Mouse (Mus musculus) stomach, embryonic 14.5 days (tissue): Measurements from ENCODE around the gene Hsd17b1. TPM values are rescaled to one million over a fixed set of nuclear protein-coding genes. Genes with fewer than 3 reads are reported as not detected.

Source experiments
- ATAC-seq: fragments of 200-750 bp; cut with Nextera tagmentation; 2 replicates; pipeline ENCODE4 v1.8.0; 2017; ENCODE audit warnings: low read depth, moderate TSS enrichment; ENCODE audit not compliant: insufficient number of reproducible peaks, insufficient read depth, low FRiP score
- H3K27ac ChIP-seq: fragments of 300-500 bp; sonication (generic); 2 replicates; pipeline ENCODE4 v1.5.1; 2014; ENCODE audit warnings: mild to moderate bottlenecking, low read length, moderate library complexity, mixed read lengths
- H3K27me3 ChIP-seq: fragments of 300-500 bp; sonication (generic); 2 replicates; pipeline ENCODE4 v1.6.1; 2014; ENCODE audit warnings: low read length, control low read depth, mixed read lengths; ENCODE audit not compliant: control insufficient read depth, insufficient read depth
- H3K36me3 ChIP-seq: fragments of 300-500 bp; sonication (generic); 2 replicates; pipeline ENCODE4 v1.6.1; 2014; ENCODE audit warnings: mild to moderate bottlenecking, control low read depth, low read length, moderate library complexity, mixed read lengths; ENCODE audit not compliant: control insufficient read depth, insufficient read depth
- H3K4me1 ChIP-seq: fragments of 300-500 bp; sonication (generic); 2 replicates; pipeline ENCODE4 v1.6.1; 2014; ENCODE audit warnings: low read length, control low read depth, mixed read lengths; ENCODE audit not compliant: control insufficient read depth, insufficient read depth
- H3K4me2 ChIP-seq: fragments of 300-500 bp; sonication (generic); replicated peaks from 2 replicates; pipeline ENCODE4 v1.6.1; 2014; ENCODE audit warnings: low read depth, low read length, control low read depth
- H3K4me3 ChIP-seq: fragments of 300-500 bp; sonication (generic); 2 replicates; pipeline ENCODE4 v1.5.1; 2014; ENCODE audit warnings: low read depth, low read length, control low read depth
- H3K9ac ChIP-seq: fragments of 300-500 bp; sonication (generic); replicated peaks from 2 replicates; pipeline ENCODE4 v1.6.1; 2014; ENCODE audit warnings: low read depth, mild to moderate bottlenecking, control low read depth, low read length, moderate library complexity, mixed read lengths
- H3K9me3 ChIP-seq: fragments of 300-500 bp; sonication (generic); 2 replicates; pipeline ENCODE4 v1.6.1; 2016; ENCODE audit warnings: low read depth, low read length, control low read depth; ENCODE audit not compliant: control insufficient read depth
- WGBS: fragments of 180-500 bp; shearing (Covaris S2); extraction: QIAGEN DNeasy Blood & Tissue Kit; methylation state at CpG from one replicate; pipeline ENCODE4 v1.1.7; 2014; 5-methylcytosine and 5-hydroxymethylcytosine counted together
- polyA plus RNA-seq: library from polyadenylated mRNA; unstranded; fragments of >200 nt; fragmentation: Nextera tagmentation; extraction: Ambion mirVana; gene quantifications from 2 replicates; pipeline ENCODE4 v1.2.1, GENCODE M21; 2014

Gene Hsd17b1
- polyA plus RNA-seq, 1 experiment from 2014 or later = not detected

GRCm38 (mm10) chr11:101062971-101063675 lies 15.1 kb upstream of the Hsd17b1 start:
- ATAC-seq = peak; percentile 12; the same call in 1 of the 2 replicates
- Histone ChIP-seq H3K4me1 (peaks cover 52% of the 10 kb centered on the region), H3K27me3 (no peaks in the 10 kb centered on the region), H3K9me3 (no peaks in the 10 kb centered on the region), H3K36me3 (peaks cover 2% of the 10 kb centered on the region; the same call in 1 of the 2 replicates), H3K4me2 (0 out of 2 replicates have a peak overlapping the region, but pooled peaks have one; percentile 2), H3K9ac (no peak overlapping the region), H3K27ac (peak overlapping the region; percentile 86), H3K4me3 (no peak overlapping the region)
- WGBS = 53% methylated on average over 14 of the region's 14 CpGs

GRCm38 (mm10) chr11:101063676-101064327 lies 14.4 kb upstream of the Hsd17b1 start:
- 24% methylated on average over 12 of the region's 12 CpGs for WGBS
- H3K4me3 ChIP-seq = no peak overlapping the region
- no peak overlapping the region for H3K9ac ChIP-seq
- H3K27ac ChIP-seq = peak overlapping the region; percentile 86
- no peaks in the 10 kb centered on the region for H3K9me3 ChIP-seq
- peaks cover 47% of the 10 kb centered on the region for H3K4me1 ChIP-seq
- 0 out of 2 replicates have a peak overlapping the region, but pooled peaks have one; percentile 2 for H3K4me2 ChIP-seq
- H3K36me3 ChIP-seq = peaks cover 2% of the 10 kb centered on the region; the same call in 1 of the 2 replicates
- H3K27me3 ChIP-seq = no peaks in the 10 kb centered on the region
- ATAC-seq = peak; percentile 70

GRCm38 (mm10) chr11:101064462-101064861 lies 13.7 kb upstream of the Hsd17b1 start:
- peaks cover 42% of the 10 kb centered on the region for H3K4me1 ChIP-seq
- 71% methylated on average over 4 of the region's 4 CpGs for WGBS

GRCm38 (mm10) chr11:101065002-101065401 lies 13.2 kb upstream of the Hsd17b1 start:
- Histone ChIP-seq H3K27ac (no peak overlapping the region), H3K27me3 (no peaks in the 10 kb centered on the region), H3K4me3 (no peak overlapping the region), H3K4me2 (no peak overlapping the region), H3K4me1 (peaks cover 36% of the 10 kb centered on the region), H3K9ac (no peak overlapping the region), H3K36me3 (0 out of 2 replicates have a peak, but pooled peaks cover 2% of the 10 kb centered on the region), H3K9me3 (no peaks in the 10 kb centered on the region)
- ATAC-seq = no peak
- WGBS = 92% methylated on average over 9 of the region's 9 CpGs

More at GRCm38 (mm10) chr11:101064462-101064861, 13.7 kb upstream of the Hsd17b1 start:
- Histone ChIP-seq H3K4me3 (no peak overlapping the region), H3K4me2 (no peak overlapping the region), H3K27me3 (no peaks in the 10 kb centered on the region), H3K9ac (no peak overlapping the region), H3K9me3 (no peaks in the 10 kb centered on the region), H3K36me3 (0 out of 2 replicates have a peak, but pooled peaks cover 2% of the 10 kb centered on the region), H3K27ac (peak overlapping the region; percentile 86)
- no peak for ATAC-seq

- H3K4me3 ChIP-seq = no peak overlapping the region
- H3K9me3 ChIP-seq = no peaks in the 10 kb centered on the region
- ATAC-seq = no peak
- peak overlapping the region; percentile 69; the same call in 1 of the 2 replicates for H3K27ac ChIP-seq
- 17% methylated on average over 18 of the region's 18 CpGs for WGBS
- H3K9ac ChIP-seq = no peak overlapping the region
- peak overlapping the region; percentile 47 for H3K4me2 ChIP-seq
- 0 out of 2 replicates have a peak, but pooled peaks cover 2% of the 10 kb centered on the region for H3K36me3 ChIP-seq
- H3K27me3 ChIP-seq = no peaks in the 10 kb centered on the region
- H3K4me1 ChIP-seq = peaks cover 26% of the 10 kb centered on the region
Observed at GRCm38 (mm10) chr11:101066549-101067412, 11.4 kb upstream of the Hsd17b1 start.

GRCm38 (mm10) chr11:101069391-101070188 lies 8.6 kb upstream of the Hsd17b1 start, which contains the start of gene Naglu:
Naglu (plus strand) TSS chr11:101070012.
- Histone ChIP-seq H3K4me2 (peak within 1 kb of the TSS; percentile 70), H3K4me1 (peaks cover 5% of the 10 kb centered on the region; the same call in 1 of the 2 replicates), H3K36me3 (no peaks in the 10 kb centered on the region), H3K4me3 (peak within 1 kb of the TSS; percentile 55), H3K27me3 (no peaks in the 10 kb centered on the region), H3K9me3 (no peaks in the 10 kb centered on the region), H3K27ac (no peak within 1 kb of the TSS), H3K9ac (peak within 1 kb of the TSS; percentile 54)
- ATAC-seq = peak; percentile 84
- 6% methylated on average over 35 of the region's 35 CpGs for WGBS

- WGBS = under 1% methylated on average over 36 of the region's 36 CpGs
- H3K27me3 ChIP-seq = no peaks in the 10 kb centered on the region
- peak; percentile 34 for ATAC-seq
- no peak overlapping the region for H3K27ac ChIP-seq
- H3K9ac ChIP-seq = peak overlapping the region; percentile 54
- H3K36me3 ChIP-seq = no peaks in the 10 kb centered on the region
- peak overlapping the region; percentile 55 for H3K4me3 ChIP-seq
- H3K4me1 ChIP-seq = peaks cover 5% of the 10 kb centered on the region; the same call in 1 of the 2 replicates
- H3K9me3 ChIP-seq = no peaks in the 10 kb centered on the region
- peak overlapping the region; percentile 70 for H3K4me2 ChIP-seq
Observed at GRCm38 (mm10) chr11:101070189-101070527, 8.1 kb upstream of the Hsd17b1 start.
